Mouse (Mus musculus) forebrain, embryonic 16.5 days (tissue): Measurements from ENCODE around the gene Onecut3. TPM values are rescaled to one million over a fixed set of nuclear protein-coding genes. Genes with fewer than 3 reads are reported as not detected.

ENCODE experiments used
- ATAC-seq: fragments of 200-750 bp; cut with Nextera tagmentation; 2 replicates; pipeline ENCODE4 v1.8.0; 2017; ENCODE audit warnings: mild to moderate bottlenecking, moderate library complexity
- H3K27ac ChIP-seq: fragments of 300-500 bp; sonication (generic); 2 replicates; pipeline ENCODE4 v1.5.1; 2014; ENCODE audit warnings: low read length, control low read depth
- H3K27me3 ChIP-seq: fragments of 300-500 bp; sonication (generic); replicated peaks from 2 replicates; pipeline ENCODE4 v1.6.1; 2014; ENCODE audit warnings: low read length; ENCODE audit not compliant: control insufficient read depth, insufficient read depth
- H3K36me3 ChIP-seq: fragments of 300-500 bp; sonication (generic); 2 replicates; pipeline ENCODE4 v1.6.1; 2014; ENCODE audit not compliant: control insufficient read depth, insufficient read depth
- H3K4me1 ChIP-seq: fragments of 300-500 bp; sonication (generic); replicated peaks from 2 replicates; pipeline ENCODE4 v1.6.1; 2014; ENCODE audit warnings: low read length; ENCODE audit not compliant: control insufficient read depth, insufficient read depth
- H3K4me2 ChIP-seq: fragments of 300-500 bp; sonication (generic); 2 replicates; pipeline ENCODE4 v1.6.1; 2014; ENCODE audit warnings: mild to moderate bottlenecking, low read length, control low read depth
- H3K4me3 ChIP-seq: fragments of 300-500 bp; sonication (generic); replicated peaks from 2 replicates; pipeline ENCODE4 v1.5.1; 2014; ENCODE audit warnings: mild to moderate bottlenecking, low read length, control low read depth
- H3K9ac ChIP-seq: fragments of 300-500 bp; sonication (generic); replicated peaks from 2 replicates; pipeline ENCODE4 v1.6.1; 2014; ENCODE audit warnings: low read depth, low read length, control low read depth
- H3K9me3 ChIP-seq: fragments of 300-500 bp; sonication (generic); 2 replicates; pipeline ENCODE4 v1.6.1; 2016; ENCODE audit warnings: low read length; ENCODE audit not compliant: control insufficient read depth
- WGBS: fragments of 180-500 bp; shearing (Covaris S2); extraction: QIAGEN DNeasy Blood & Tissue Kit; methylation state at CpG from one replicate; pipeline ENCODE4 v1.1.7; 2014; 5-methylcytosine and 5-hydroxymethylcytosine counted together
- polyA plus RNA-seq: library from polyadenylated mRNA; unstranded; fragments of >200 nt; fragmentation: Nextera tagmentation; extraction: Ambion mirVana; gene quantifications from 2 replicates; pipeline ENCODE4 v1.2.1, GENCODE M21; 2015

The Onecut3 gene
- polyA plus RNA-seq, 1 experiment from 2014 or later: 0.46 TPM

DNA sequence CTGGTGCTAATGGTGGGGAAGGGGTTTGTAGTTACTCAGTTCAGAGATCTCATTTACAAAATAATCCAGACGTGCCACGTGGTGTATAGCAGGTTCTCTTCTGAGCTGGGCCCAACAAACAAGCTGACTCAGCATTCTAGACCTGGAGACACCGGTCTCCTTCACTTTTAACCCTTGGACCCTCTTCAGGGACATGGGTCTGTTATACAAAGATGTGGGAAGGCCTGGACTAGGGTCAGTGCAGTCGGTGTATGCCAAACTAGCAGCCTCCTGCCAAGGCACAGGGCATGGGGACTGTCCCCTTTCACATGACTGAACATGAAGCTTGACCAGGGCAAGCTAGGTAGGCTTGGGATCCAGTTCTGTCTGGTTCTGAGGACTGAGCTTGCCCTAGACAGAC lies 34.3 kb upstream of the Onecut3 start:
- WGBS: 73% methylated on average over 4 of the region's 4 CpGs
- H3K27ac ChIP-seq: no peak overlapping the region

DNA sequence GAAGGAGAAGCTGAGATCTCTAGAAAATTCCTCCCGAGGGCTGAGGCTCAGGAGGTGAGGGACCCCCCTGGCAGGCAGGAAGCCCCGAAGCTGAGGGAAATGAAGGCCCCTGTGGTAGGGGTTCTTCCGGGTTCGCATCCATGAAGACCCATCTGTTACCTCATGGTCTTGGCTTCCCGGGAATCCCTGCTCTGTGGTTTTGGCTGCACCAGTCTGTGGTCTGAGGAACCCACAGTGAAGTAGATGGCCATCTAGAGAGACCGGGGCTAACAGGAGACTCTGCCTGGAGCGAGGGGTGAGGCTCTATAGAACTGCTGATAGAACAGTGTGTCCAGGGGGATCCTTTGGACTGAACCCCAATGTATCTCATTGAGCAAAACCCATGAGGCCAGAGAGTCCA lies 33.3 kb upstream of the Onecut3 start:
- no peak for ATAC-seq
- no peak overlapping the region for H3K4me3 ChIP-seq
- H3K27me3 ChIP-seq: 0 out of 2 replicates have a peak, but pooled peaks cover 3% of the 10 kb centered on the region
- H3K9ac ChIP-seq: no peak overlapping the region
- no peaks in the 10 kb centered on the region for H3K9me3 ChIP-seq
- WGBS: 81% methylated on average over 7 of the region's 7 CpGs
- no peak overlapping the region for H3K4me2 ChIP-seq
- peaks cover 5% of the 10 kb centered on the region; the same call in 1 of the 2 replicates for H3K4me1 ChIP-seq
- no peak overlapping the region for H3K27ac ChIP-seq
- H3K36me3 ChIP-seq: no peaks in the 10 kb centered on the region

More for the DNA sequence above, 34.3 kb upstream of the Onecut3 start:
- no peaks in the 10 kb centered on the region for H3K36me3 ChIP-seq
- no peak for ATAC-seq
- H3K4me1 ChIP-seq: peaks cover 5% of the 10 kb centered on the region; the same call in 1 of the 2 replicates
- no peak overlapping the region for H3K4me2 ChIP-seq
- no peak overlapping the region for H3K9ac ChIP-seq
- no peak overlapping the region for H3K4me3 ChIP-seq
- 0 out of 2 replicates have a peak, but pooled peaks cover under 1% of the 10 kb centered on the region for H3K27me3 ChIP-seq
- H3K9me3 ChIP-seq: no peaks in the 10 kb centered on the region

DNA sequence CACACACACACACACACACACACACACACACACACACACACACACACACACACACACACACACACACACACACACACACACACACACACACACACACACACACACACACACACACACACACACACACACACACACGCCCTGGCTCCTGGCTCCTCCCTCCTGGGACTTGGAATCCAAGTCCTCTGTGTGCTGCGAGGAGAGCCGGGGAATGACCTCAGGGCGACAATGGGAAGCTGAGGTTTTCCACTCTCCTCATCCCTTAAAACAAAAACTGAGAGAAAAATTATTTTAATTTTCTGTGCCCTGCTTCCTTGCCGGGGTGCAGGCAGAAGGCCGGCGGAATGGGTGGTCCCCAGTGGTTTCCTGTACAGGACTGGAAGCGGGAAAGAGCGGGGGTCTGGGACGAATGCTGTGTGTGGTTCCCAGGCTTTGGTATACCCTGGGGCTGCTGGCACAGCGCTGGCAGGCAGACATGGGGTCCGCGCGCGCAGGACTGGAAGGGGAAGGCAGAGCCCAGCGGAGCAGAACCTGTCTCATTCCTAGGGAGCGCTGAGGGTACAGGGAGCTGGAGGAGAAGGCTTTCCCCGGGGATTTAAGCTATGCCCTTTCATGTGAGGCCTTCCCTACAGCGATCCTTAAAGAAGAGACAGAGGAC lies 30.1 kb upstream of the Onecut3 start:
- WGBS: 4% methylated on average over 19 of the region's 19 CpGs
- 0 out of 2 replicates have a peak overlapping the region, but pooled peaks have one; percentile 32 for H3K9ac ChIP-seq
- no peak for ATAC-seq

DNA sequence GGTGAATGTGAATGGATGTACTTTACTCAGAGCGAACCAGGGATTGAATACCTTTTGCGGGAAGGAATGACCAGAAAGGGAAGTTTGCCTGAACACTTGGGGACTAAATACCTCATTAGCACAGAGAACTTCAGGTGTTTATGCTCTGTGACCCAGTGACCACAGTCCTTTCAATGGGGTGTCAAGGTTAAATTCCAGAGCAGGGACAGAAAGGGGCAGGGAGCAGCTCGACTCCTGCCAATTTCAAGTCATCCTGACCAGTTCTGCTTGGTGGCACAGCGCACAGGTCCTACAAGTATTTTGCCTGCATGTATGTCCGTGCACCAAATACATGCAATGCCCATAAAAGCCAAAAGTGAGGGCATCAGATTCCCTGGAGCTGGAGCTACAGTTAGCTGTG lies 29.6 kb upstream of the Onecut3 start:
- 60% methylated on average over 5 of the region's 5 CpGs for WGBS
- Histone ChIP-seq H3K4me2 (no peak overlapping the region), H3K9me3 (no peaks in the 10 kb centered on the region), H3K4me3 (no peak overlapping the region), H3K27me3 (0 out of 2 replicates have a peak, but pooled peaks cover 3% of the 10 kb centered on the region), H3K27ac (no peak overlapping the region), H3K36me3 (no peaks in the 10 kb centered on the region), H3K4me1 (peaks cover 5% of the 10 kb centered on the region; the same call in 1 of the 2 replicates), H3K9ac (no peak overlapping the region)
- no peak for ATAC-seq

More for the DNA sequence above, 30.1 kb upstream of the Onecut3 start:
- peaks cover 5% of the 10 kb centered on the region; the same call in 1 of the 2 replicates for H3K4me1 ChIP-seq
- H3K27ac ChIP-seq: no peak overlapping the region
- no peaks in the 10 kb centered on the region for H3K36me3 ChIP-seq
- H3K4me2 ChIP-seq: peak overlapping the region; percentile 24
- H3K27me3 ChIP-seq: 0 out of 2 replicates have a peak, but pooled peaks cover 3% of the 10 kb centered on the region
- H3K9me3 ChIP-seq: no peaks in the 10 kb centered on the region
- no peak overlapping the region for H3K4me3 ChIP-seq

DNA sequence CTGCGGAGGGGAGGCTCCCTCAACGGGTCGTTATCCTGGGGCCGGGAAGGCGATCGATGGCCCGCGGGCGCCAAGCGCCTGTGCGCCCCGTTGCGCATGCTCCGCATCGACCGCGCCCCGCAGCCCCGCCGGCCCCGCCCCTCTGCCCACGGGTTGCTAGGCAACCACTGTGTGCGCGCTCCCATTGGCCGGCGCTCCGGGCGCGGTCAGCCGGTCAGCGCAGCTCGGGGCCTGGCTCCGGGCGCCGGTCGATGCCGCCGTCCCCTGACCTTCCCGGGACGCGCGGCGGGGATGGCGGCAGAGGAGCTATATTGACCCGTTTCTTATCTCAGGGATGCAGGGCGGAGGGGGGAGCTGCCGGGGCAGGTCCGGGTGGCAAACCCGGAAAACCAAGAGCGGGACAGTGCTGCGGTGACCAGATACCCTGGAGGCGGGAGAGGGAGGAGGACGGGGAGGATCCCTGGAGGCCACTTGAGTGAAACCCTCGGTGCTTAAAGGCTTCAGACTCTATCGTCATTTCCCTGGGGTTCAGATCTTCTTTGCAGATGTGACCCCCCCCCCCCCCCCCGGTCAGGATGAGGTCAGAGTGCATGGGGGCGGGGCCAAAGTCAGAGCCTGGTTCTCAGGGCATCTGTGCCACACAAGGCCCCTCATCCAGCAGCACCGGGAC lies 19.2 kb upstream of the Onecut3 start:
- under 1% methylated on average over 56 of the region's 58 CpGs for WGBS
- no peaks in the 10 kb centered on the region for H3K36me3 ChIP-seq
- peak; percentile 91 for ATAC-seq
- H3K4me3 ChIP-seq: peak overlapping the region; percentile 79
- peaks cover 3% of the 10 kb centered on the region; the same call in 1 of the 2 replicates for H3K27me3 ChIP-seq
- H3K27ac ChIP-seq: peak overlapping the region; percentile 70
- H3K4me1 ChIP-seq: peaks cover 8% of the 10 kb centered on the region
- H3K4me2 ChIP-seq: peak overlapping the region; percentile 74
- no peaks in the 10 kb centered on the region for H3K9me3 ChIP-seq
- H3K9ac ChIP-seq: peak overlapping the region; percentile 73

DNA sequence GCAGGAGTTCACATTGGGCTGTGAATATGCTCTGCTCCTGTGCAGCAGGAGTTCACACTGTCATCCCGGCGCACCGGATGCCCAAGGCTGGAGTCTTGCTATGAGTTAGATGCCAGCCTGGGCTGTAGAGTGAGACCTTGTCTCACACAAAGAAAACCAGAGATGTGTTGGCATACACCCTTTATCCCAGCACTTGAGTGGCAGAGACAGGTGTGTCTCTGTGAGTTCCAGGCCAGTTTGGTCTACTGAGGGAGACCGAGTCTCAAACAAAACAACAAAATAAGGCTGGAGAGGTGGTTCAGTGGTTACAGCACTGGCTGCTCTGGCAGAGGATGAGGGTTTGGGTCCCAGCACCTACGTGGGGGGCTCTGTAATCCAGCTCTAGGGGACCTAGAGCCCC lies 16.1 kb upstream of the Onecut3 start:
- no peaks in the 10 kb centered on the region for H3K9me3 ChIP-seq
- no peak for ATAC-seq
- 79% methylated on average over 5 of the region's 5 CpGs for WGBS

DNA sequence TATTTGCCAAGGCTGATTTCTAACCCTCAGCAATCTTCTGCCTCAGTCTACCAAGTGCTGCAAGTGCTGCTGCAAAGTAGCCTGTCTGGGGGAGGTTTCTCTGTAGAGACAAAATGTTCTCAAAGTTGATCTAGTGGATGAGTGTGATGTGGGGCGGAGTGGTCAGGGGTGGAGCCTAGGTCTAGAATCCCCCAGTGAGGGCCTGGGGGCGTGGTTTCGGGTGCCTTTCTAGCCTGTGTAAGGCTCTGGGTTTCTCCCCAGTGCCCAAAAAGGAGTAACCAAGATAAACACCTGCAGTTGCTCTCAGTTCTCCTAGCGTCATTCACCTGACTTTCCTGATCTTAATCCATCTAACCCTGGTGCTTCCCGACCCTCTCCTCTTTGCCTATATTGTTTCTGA lies 13.6 kb upstream of the Onecut3 start:
- H3K4me3 ChIP-seq: no peak overlapping the region
- H3K4me1 ChIP-seq: no peaks in the 10 kb centered on the region
- H3K27ac ChIP-seq: no peak overlapping the region
- H3K4me2 ChIP-seq: no peak overlapping the region
- H3K9me3 ChIP-seq: no peaks in the 10 kb centered on the region
- no peak for ATAC-seq
- WGBS: 14% methylated on average over 5 of the region's 5 CpGs
- peaks cover 11% of the 10 kb centered on the region for H3K27me3 ChIP-seq
- H3K36me3 ChIP-seq: no peaks in the 10 kb centered on the region
- H3K9ac ChIP-seq: no peak overlapping the region

More for the DNA sequence above, 16.1 kb upstream of the Onecut3 start:
- no peak overlapping the region for H3K4me2 ChIP-seq
- no peaks in the 10 kb centered on the region; the same call in 1 of the 2 replicates for H3K27me3 ChIP-seq
- no peak overlapping the region for H3K4me3 ChIP-seq
- H3K9ac ChIP-seq: no peak overlapping the region
- peaks cover 8% of the 10 kb centered on the region for H3K4me1 ChIP-seq
- H3K27ac ChIP-seq: no peak overlapping the region
- H3K36me3 ChIP-seq: no peaks in the 10 kb centered on the region

DNA sequence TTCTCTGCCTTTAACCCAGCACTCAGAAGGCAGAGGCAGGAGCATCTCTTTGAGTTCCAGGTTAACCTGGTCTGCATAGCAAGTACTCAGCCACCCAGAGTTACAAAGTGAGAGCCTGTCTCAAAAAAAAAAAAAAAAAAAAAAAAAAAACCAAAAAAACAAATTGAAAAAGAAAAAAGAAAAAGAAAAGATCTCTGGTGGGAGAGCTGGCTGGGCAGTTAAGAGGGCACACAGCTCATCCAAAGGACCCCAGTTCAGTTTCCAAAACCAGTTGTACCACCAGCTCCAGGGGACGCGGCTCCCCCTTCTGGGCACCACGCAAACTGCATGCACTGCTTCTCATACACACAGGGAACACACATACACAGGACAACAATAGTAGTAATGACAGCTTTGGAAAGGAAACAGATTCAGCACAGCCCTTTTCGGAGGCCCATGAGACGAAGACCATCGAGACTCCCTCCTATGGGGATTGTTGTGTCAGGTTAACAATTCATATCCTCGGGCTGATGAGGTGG lies 7.7 kb upstream of the Onecut3 start:
- H3K4me2 ChIP-seq: no peak overlapping the region

DNA sequence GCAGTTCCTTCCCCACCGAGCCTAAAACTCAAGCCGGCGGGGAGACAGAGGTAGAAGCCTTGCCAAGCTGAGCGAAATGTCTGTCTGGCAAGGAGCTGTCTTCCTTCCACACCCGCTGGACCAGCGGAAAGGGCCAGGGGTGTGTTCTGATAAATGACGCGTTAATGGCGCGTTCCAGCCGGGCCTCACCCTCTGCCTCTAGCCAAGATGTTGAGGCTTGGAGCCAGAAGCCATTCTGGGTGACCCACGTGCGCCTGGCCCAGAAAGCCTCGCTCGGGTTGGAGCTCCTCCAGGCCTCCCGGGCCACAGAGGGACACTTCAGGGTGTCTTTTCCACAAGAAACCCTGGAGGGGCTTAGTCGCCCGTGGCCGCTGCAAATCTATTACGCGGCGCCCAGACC lies 4.6 kb upstream of the Onecut3 start:
- Histone ChIP-seq H3K4me1 (peaks cover 6% of the 10 kb centered on the region), H3K36me3 (no peaks in the 10 kb centered on the region), H3K9me3 (no peaks in the 10 kb centered on the region), H3K27ac (no peak overlapping the region), H3K9ac (no peak overlapping the region), H3K27me3 (peaks cover 75% of the 10 kb centered on the region), H3K4me3 (no peak overlapping the region), H3K4me2 (no peak overlapping the region)
- ATAC-seq: no peak
- under 1% methylated on average over 22 of the region's 22 CpGs for WGBS

More for the DNA sequence above, 7.7 kb upstream of the Onecut3 start:
- H3K4me1 ChIP-seq: no peaks in the 10 kb centered on the region
- H3K36me3 ChIP-seq: no peaks in the 10 kb centered on the region
- H3K4me3 ChIP-seq: no peak overlapping the region
- no peaks in the 10 kb centered on the region for H3K9me3 ChIP-seq
- peaks cover 50% of the 10 kb centered on the region for H3K27me3 ChIP-seq
- WGBS: 82% methylated on average over 7 of the region's 7 CpGs
- no peak for ATAC-seq
- no peak overlapping the region for H3K27ac ChIP-seq
- H3K9ac ChIP-seq: no peak overlapping the region
